Comparison of ENCODE assay signal across 19 mouse cellular contexts in the genomic region with DNA sequence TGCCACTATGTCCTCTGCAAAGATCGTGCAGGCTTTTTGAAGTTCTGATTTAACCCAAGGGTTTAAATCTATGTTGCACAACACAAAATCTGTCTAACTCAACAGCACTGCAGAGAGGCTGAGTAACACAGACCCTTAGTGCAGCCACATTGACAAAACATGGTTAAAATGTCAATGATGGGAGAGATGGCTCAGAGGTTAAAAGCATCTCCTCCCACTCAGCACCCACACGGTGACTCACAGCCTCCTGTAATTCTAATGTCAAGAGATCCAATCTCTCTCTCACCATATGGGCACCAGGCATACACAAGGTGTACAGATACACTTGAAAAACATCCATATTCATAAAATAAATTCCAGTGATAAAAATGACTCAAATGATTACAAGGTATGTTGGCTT.
DNase-seq lines count a peak whose midpoint lies in the region; ATAC-seq and TF ChIP-seq lines count a peak whose summit lies in the region.
"Had no signal": no experiment of that assay in that cellular context is flagged by ENCODE, and none has a peak within 500 bp of the region (broad histone marks: within the 10 kb centered on the region; RNA-seq: fewer than 3 reads in every experiment).

No protein-coding gene starts in this region.

- no peak for ATAC-seq in megakaryocyte, adult 5-6 weeks (ENCODE audit: poor library complexity, severe bottlenecking)
- ATAC-seq: CD4-positive, CD25-positive, alpha-beta regulatory T cell, adult 4 months; forebrain, embryonic 14.5 days; forebrain, postnatal 0 days had no signal

- no peak overlapping the region for H3K4me3 ChIP-seq in layer of hippocampus, adult 2 months
- H3K4me3 ChIP-seq: gastrocnemius, adult 2 months; hindbrain, embryonic 12.5 days; hindbrain, embryonic 15.5 days had no signal

- DNase-seq in right cerebral cortex, adult 18-20 months: peak; percentile 14
- no peak for DNase-seq in right cerebral cortex, postnatal 36 days (ENCODE audit: low spot score in 2 of 2)
- peak; percentile 31 for DNase-seq in brain, adult 2 months (ENCODE audit: low read depth, low spot score)
- peak; percentile 33 to 44 for DNase-seq in layer of hippocampus, adult 2 months (ENCODE audit: low spot score in 2 of 2)
- DNase-seq in layer of hippocampus, adult 9-11 months: peak; percentile 61
- DNase-seq: adrenal gland, adult 2 months; adrenal gland, postnatal 14 days; cerebellum, adult 11-12 months; cerebellum, adult 8-10 months; cerebellum, postnatal 14 days; forebrain, postnatal 0 days; gastrocnemius, adult 2 months; gastrocnemius, postnatal 14 days; heart, adult 11 months had no signal

- no peak for TF ChIP-seq CTCF in layer of hippocampus, adult 2 months (conservative IDR thresholded peaks at IDR 0.05)

- H3K27ac ChIP-seq in layer of hippocampus, adult 2 months: peak overlapping the region; percentile 55; the same call in 1 of the 2 replicates
- H3K27ac ChIP-seq: gastrocnemius, adult 2 months; hindbrain, embryonic 12.5 days; hindbrain, embryonic 15.5 days had no signal

Comparison
In these comparisons a context has a peak if more than half of its experiments do, and no peak if none do; other contexts are left out.
1. DNase-seq: peak in right cerebral cortex, adult 18-20 months (single experiment), brain, adult 2 months (single experiment), layer of hippocampus, adult 2 months (2 of 2) and layer of hippocampus, adult 9-11 months (single experiment); none in right cerebral cortex, postnatal 36 days (0 of 2).